Mouse (Mus musculus) intestine, embryonic 16.5 days (tissue): ENCODE measurements around the gene Dnase1l3. TPM values are rescaled to one million over a fixed set of nuclear protein-coding genes. Genes with fewer than 3 reads are reported as not detected.
A peak's percentile ranks its signal among the peaks of the same experiment; 100 is the strongest.

Source experiments
- ATAC-seq: fragments of 200-750 bp; cut with Nextera tagmentation; 2 replicates; pipeline ENCODE4 v1.8.0; 2017; ENCODE audit warnings: moderate TSS enrichment, moderate library complexity
- H3K27ac ChIP-seq: fragments of 300-500 bp; sonication (generic); 2 replicates; pipeline ENCODE4 v1.5.1; 2014; ENCODE audit warnings: mild to moderate bottlenecking, low read length
- H3K27me3 ChIP-seq: fragments of 300-500 bp; sonication (generic); replicated peaks from 2 replicates; pipeline ENCODE4 v1.6.1; 2014; ENCODE audit warnings: low read length, control low read depth, mixed read lengths; ENCODE audit not compliant: control insufficient read depth, insufficient read depth
- H3K36me3 ChIP-seq: fragments of 300-500 bp; sonication (generic); 2 replicates; pipeline ENCODE4 v1.6.1; 2014; ENCODE audit warnings: low read length, control low read depth; ENCODE audit not compliant: control insufficient read depth, insufficient read depth
- H3K4me1 ChIP-seq: fragments of 300-500 bp; sonication (generic); 2 replicates; pipeline ENCODE4 v1.6.1; 2014; ENCODE audit warnings: low read length, control low read depth, mixed read lengths; ENCODE audit not compliant: control insufficient read depth, insufficient read depth
- H3K4me2 ChIP-seq: fragments of 300-500 bp; sonication (generic); 2 replicates; pipeline ENCODE4 v1.6.1; 2014; ENCODE audit warnings: low read depth, low read length, control low read depth
- H3K4me3 ChIP-seq: fragments of 300-500 bp; sonication (generic); 2 replicates; pipeline ENCODE4 v1.5.1; 2014; ENCODE audit warnings: mild to moderate bottlenecking, low read length
- H3K9ac ChIP-seq: fragments of 300-500 bp; sonication (generic); 2 replicates; pipeline ENCODE4 v1.6.1; 2014; ENCODE audit warnings: low read depth, low read length
- H3K9me3 ChIP-seq: fragments of 300-500 bp; sonication (generic); 2 replicates; pipeline ENCODE4 v1.6.1; 2016; ENCODE audit warnings: low read length, control low read depth; ENCODE audit not compliant: control insufficient read depth
- WGBS: fragments of 180-500 bp; shearing (Covaris S2); extraction: QIAGEN DNeasy Blood & Tissue Kit; methylation state at CpG from one replicate; pipeline ENCODE4 v1.1.7; 2014; 5-methylcytosine and 5-hydroxymethylcytosine counted together
- polyA plus RNA-seq: library from polyadenylated mRNA; unstranded; fragments of >200 nt; fragmentation: Nextera tagmentation; extraction: Ambion mirVana; gene quantifications from 2 replicates; pipeline ENCODE4 v1.2.1, GENCODE M21; 2015

The Dnase1l3 gene
- polyA plus RNA-seq, 1 experiment from 2014 or later = 1.9 TPM

GRCm38 (mm10) chr14:7952610-7953254 is 41.6 kb downstream of the Dnase1l3 start:
- Histone ChIP-seq H3K4me2 (0 out of 2 replicates have a peak overlapping the region, but pooled peaks have one; percentile 9), H3K27me3 (no peaks in the 10 kb centered on the region), H3K4me1 (peaks cover 18% of the 10 kb centered on the region), H3K4me3 (no peak overlapping the region), H3K27ac (peak overlapping the region; percentile 77), H3K9ac (peak overlapping the region; percentile 57), H3K36me3 (peaks cover 8% of the 10 kb centered on the region; the same call in 1 of the 2 replicates), H3K9me3 (no peaks in the 10 kb centered on the region)
- peak; percentile 88 for ATAC-seq
- 18% methylated on average over 12 of the region's 12 CpGs for WGBS

GRCm38 (mm10) chr14:7951234-7951633 is 43.1 kb downstream of the Dnase1l3 start:
- Histone ChIP-seq H3K4me3 (no peak overlapping the region), H3K27ac (no peak overlapping the region), H3K27me3 (no peaks in the 10 kb centered on the region), H3K9ac (no peak overlapping the region), H3K4me2 (no peak overlapping the region), H3K4me1 (peaks cover 18% of the 10 kb centered on the region), H3K36me3 (peaks cover 8% of the 10 kb centered on the region; the same call in 1 of the 2 replicates), H3K9me3 (no peaks in the 10 kb centered on the region)
- WGBS = 88% methylated on average over 9 of the region's 9 CpGs
- ATAC-seq = no peak

GRCm38 (mm10) chr14:7945261-7945660 is 49.1 kb downstream of the Dnase1l3 start:
- H3K36me3 ChIP-seq = peaks cover 16% of the 10 kb centered on the region
- no peak overlapping the region for H3K9ac ChIP-seq
- ATAC-seq = 0 out of 2 replicates have a peak, but pooled peaks have one; percentile 16
- no peak overlapping the region for H3K4me2 ChIP-seq
- H3K4me1 ChIP-seq = peaks cover 16% of the 10 kb centered on the region
- WGBS = 74% methylated on average over 5 of the region's 5 CpGs
- no peaks in the 10 kb centered on the region for H3K9me3 ChIP-seq
- no peak overlapping the region for H3K27ac ChIP-seq
- H3K4me3 ChIP-seq = no peak overlapping the region
- H3K27me3 ChIP-seq = no peaks in the 10 kb centered on the region

- Histone ChIP-seq H3K27ac (peak overlapping the region; percentile 10; the same call in 1 of the 2 replicates), H3K4me3 (no peak overlapping the region), H3K9me3 (no peaks in the 10 kb centered on the region), H3K36me3 (peaks cover 16% of the 10 kb centered on the region), H3K9ac (no peak overlapping the region), H3K4me2 (no peak overlapping the region), H3K4me1 (peaks cover 17% of the 10 kb centered on the region), H3K27me3 (no peaks in the 10 kb centered on the region)
- no peak for ATAC-seq
- 58% methylated on average over 8 of the region's 8 CpGs for whole genome bisulfite sequencing
Measured at GRCm38 (mm10) chr14:7944349-7945039, 49.9 kb downstream of the Dnase1l3 start.

DNA sequence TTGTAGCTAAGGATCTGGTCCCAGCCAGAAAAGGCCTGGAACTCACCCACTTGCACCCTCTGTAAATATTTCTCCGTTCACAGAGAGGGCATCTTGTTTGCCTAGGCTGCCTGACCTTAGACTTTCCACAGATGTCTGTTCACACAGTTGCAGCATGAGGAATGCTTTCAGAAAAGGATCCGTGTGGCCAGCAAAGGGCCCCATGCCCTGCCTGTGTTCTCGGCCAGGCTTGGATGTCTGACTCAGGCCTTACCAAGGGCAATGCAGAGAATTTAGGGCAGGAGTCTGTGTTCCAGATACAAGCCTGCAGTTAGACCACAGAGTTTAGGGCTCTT is 50.6 kb downstream of the Dnase1l3 start:
- no peaks in the 10 kb centered on the region for H3K27me3 ChIP-seq
- H3K36me3 ChIP-seq = peaks cover 16% of the 10 kb centered on the region
- H3K9ac ChIP-seq = no peak overlapping the region
- H3K27ac ChIP-seq = peak overlapping the region; percentile 39; the same call in 1 of the 2 replicates
- no peak overlapping the region for H3K4me2 ChIP-seq
- ATAC-seq = 0 out of 2 replicates have a peak, but pooled peaks have one; percentile 4
- WGBS = 68% methylated on average over 3 of the region's 3 CpGs
- H3K4me3 ChIP-seq = no peak overlapping the region
- H3K9me3 ChIP-seq = no peaks in the 10 kb centered on the region
- H3K4me1 ChIP-seq = peaks cover 18% of the 10 kb centered on the region

DNA sequence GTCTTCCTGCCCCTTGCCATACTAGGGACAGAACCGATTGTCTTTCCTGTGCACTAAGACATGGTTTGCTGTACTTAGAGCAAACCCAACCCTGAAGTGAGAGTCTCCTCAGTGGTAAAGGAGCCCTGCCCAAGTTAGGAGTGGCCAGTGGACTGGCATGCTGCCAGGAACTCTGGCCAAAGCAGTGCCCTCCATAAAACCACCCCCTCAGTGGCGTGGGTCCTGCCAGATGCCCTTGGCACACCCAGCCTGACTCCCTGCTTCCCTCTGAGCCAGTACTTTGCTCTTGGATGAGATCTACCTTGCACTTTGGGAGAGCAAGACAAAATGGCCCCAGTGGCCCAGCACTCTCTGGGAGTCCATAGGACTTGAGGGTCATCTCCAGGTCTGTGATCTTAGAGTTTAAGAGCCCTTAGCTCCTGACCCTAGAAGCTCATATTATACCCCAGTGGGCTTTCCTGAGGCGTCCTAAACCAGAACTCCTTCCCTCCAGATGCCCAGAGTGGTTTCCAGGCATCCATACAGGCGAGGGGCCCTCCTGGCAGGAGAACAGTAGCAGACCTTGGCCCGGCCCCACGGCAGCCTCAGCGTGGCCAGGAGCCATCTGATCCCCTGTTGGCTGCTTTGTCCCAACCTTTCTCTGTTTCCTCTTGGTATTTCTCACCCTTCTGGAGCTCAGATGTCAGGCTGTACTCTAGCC is 51.1 kb downstream of the Dnase1l3 start:
- WGBS = 63% methylated on average over 7 of the region's 7 CpGs
- Histone ChIP-seq H3K9ac (no peak overlapping the region), H3K36me3 (peaks cover 12% of the 10 kb centered on the region), H3K9me3 (no peaks in the 10 kb centered on the region), H3K4me1 (peaks cover 21% of the 10 kb centered on the region), H3K27me3 (no peaks in the 10 kb centered on the region), H3K27ac (peak overlapping the region; percentile 39), H3K4me2 (no peak overlapping the region), H3K4me3 (no peak overlapping the region)
- ATAC-seq = peak; percentile 24

DNA sequence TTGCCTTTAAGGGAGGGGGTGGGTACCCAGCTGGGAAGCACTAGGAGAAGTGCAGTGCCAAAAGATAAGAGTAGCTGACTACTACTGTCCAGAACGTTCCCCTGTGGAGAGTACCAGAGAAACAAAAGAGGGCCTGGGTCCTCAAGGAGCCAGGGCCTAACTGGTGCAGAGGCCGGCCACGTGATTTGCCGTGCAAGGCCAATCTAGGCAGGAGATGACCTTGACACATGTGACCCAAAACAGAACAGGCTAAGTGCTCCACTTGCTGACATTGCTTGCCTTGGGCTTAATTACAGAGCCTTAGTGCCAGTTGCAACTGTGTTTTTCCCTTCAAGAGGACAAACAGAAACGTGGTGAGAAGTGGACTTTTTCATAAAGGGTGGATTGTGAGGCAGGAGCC is 53.0 kb downstream of the Dnase1l3 start:
- no peak overlapping the region for H3K4me2 ChIP-seq
- ATAC-seq = no peak
- peaks cover 10% of the 10 kb centered on the region for H3K36me3 ChIP-seq
- no peak overlapping the region for H3K9ac ChIP-seq
- no peaks in the 10 kb centered on the region for H3K9me3 ChIP-seq
- H3K4me1 ChIP-seq = peaks cover 21% of the 10 kb centered on the region
- H3K27ac ChIP-seq = no peak overlapping the region
- no peak overlapping the region for H3K4me3 ChIP-seq
- no peaks in the 10 kb centered on the region for H3K27me3 ChIP-seq
- whole genome bisulfite sequencing = 77% methylated on average over 5 of the region's 5 CpGs

DNA sequence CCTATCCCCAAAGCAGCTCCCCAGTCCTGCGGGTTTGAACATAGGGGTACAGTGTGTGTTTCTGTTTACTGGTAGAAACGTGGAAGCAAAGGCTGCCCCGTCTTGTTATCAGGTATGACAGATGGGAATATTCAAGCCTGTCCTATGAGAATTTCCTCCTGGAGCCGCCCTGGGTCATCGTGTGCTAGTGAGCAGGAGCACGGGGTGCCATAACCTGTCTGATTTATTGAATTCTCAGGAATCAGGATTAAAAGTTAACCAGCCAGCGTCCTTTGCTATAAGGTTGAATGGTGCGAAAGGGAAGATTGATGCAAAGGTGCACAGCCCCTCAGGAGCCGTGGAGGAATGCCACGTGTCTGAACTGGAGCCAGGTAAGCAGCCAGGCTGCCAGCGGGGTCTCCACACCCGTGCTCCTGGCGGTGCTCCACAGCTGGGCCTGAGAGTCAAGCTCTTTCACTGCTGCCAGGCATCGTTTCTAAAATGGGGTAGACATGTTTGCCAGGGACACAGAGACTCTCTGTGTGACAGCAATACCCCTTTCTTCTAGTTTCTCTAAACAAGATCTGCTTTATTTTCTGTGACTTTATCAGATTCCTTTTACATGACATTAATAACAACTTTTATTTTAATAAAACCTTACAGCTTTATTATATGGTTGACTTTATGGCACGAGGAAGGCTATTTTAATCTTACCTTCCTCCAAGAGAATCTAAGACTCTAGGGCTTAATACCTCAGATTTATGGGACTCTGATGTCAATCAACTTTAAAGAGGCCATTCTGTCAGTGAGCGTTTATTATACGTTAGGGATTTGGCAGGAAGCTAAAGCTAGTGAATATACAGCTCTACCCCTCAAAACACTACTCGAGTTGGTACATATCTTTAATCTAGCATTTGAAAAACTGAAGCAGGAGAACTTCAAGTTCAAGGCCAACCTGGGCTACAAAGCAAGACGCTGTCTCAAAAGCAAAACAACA is 55.3 kb downstream of the Dnase1l3 start:
- H3K9ac ChIP-seq = no peak overlapping the region
- H3K27me3 ChIP-seq = no peaks in the 10 kb centered on the region
- H3K4me2 ChIP-seq = no peak overlapping the region
- peaks cover 16% of the 10 kb centered on the region; the same call in 1 of the 2 replicates for H3K4me1 ChIP-seq
- 68% methylated on average over 19 of the region's 19 CpGs for WGBS
- H3K4me3 ChIP-seq = no peak overlapping the region
- H3K9me3 ChIP-seq = no peaks in the 10 kb centered on the region
- H3K36me3 ChIP-seq = peaks cover 10% of the 10 kb centered on the region; the same call in 1 of the 2 replicates
- H3K27ac ChIP-seq = peak overlapping the region; percentile 55; the same call in 1 of the 2 replicates
- ATAC-seq = peak; percentile 67
